Mouse (Mus musculus) c-Kit-positive CD71-positive TER-119-positive erythroid progenitor cells, embryonic 14.5 days (primary cell): ENCODE results near the gene Chl1.
A peak's percentile ranks its signal among the peaks of the same experiment; 100 is the strongest.

Source experiments
- DNase-seq: peaks from one replicate; pipeline ENCODE4 v3.0.0-alpha.2; 2013; ENCODE audit warnings: low spot score

The Chl1 gene

GRCm38 (mm10) chr6:103665677-103666316 lies 155.4 kb downstream of the Chl1 start:
- no peak for DNase-seq

GRCm38 (mm10) chr6:103673111-103673510 lies 162.7 kb downstream of the Chl1 start:
- DNase-seq = no peak

DNA sequence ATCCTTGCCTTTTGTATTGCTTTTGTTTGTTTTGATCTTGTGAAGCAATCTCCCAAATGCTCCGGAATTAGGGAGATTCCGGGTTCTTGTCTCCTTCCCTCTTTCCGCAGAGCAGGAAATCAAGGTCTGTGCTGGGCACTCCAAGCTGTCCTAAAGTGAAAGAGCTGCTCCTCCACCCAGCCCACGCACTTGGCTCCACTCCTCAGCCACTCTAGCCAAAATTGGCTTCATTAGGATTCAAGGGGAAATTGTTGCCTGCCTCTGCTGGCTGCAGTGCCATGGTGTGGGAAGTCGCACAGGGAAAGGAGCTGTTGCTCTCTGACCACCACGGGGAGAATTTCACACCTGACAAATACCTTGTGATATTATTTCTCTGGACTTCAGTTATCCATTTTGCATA lies 163.9 kb downstream of the Chl1 start:
- DNase-seq = no peak

- DNase-seq = no peak
Observed at GRCm38 (mm10) chr6:103675145-103675544, 164.8 kb downstream of the Chl1 start.

DNA sequence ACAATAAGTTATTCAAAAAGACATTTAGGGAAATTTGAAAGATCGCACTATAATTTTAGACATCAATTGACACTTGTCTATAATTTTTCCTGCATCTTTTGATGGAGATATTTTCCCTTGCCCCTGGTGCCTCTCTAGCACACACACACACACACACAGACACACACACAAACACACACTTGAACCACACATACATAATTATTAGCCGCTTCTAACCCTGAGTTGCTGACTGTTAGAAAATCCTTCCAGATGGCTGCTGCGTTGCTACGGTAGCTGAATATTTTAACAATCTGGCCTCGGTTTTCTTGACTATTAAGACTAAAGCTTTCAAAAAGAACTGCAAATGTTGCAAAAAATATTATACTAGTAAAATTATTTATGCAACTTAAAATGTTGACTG lies 166.3 kb downstream of the Chl1 start:
- no peak for DNase-seq

DNA sequence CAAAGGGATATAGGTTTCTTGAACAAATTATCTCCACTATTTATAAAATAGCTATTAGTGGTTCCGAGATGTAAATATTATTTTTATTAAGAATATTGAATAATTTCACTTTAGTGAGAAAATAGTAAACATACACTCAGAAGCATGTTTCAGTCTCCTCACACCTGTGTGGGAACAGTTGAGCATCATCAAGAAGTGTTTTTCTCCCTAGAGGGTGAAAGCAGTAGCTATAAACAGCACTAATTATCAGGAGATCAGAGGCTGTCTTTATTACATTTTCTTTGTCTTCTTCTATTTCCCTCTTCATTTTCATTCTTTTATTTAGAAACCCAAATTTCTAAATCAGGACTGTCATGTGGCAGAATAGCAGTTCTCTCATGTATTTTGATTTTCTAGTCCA lies 166.7 kb downstream of the Chl1 start:
- DNase-seq = no peak

GRCm38 (mm10) chr6:103682854-103683574 lies 172.6 kb downstream of the Chl1 start:
- DNase-seq = peak; percentile 30

DNA sequence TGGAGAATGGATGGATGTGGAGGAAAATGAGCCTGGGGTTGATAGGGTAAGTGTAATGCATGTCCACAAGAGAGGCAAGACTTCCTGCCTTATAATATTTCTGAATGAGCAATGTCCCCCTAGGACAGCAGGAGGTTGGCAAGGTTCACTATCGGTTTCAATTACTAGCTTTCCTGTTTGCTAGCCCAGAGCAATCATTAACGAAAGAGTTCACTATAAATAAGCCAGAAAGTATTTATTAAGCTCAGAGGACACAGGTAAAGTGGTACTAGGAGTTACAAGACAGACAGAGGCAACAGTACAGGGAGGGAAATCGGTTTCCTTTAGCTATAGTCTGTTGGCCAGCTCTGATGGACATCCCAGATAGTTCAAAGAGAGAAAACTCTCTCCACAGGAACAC lies 182.1 kb downstream of the Chl1 start:
- no peak for DNase-seq

- DNase-seq = peak; percentile 34
Observed at GRCm38 (mm10) chr6:103697349-103698028, 187.1 kb downstream of the Chl1 start.

DNA sequence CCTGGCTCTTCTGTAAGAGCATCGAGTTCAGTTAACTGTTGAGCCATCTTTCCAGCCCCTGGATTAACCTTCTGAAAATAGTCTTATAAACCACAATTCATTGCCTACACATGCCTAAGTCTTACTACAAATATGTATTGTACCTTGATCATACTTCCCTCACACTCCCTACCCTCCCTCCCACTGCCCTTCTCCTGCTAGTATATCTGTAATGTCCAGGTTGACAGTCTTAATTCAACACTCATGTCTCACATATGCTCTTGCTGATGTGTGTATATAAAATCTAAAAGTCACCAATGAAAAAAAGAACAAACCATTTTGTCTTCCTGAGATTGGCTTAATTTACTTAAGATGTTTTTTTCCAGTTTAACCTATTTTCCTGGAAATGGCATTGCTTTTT lies 189.1 kb downstream of the Chl1 start:
- DNase-seq = no peak

DNA sequence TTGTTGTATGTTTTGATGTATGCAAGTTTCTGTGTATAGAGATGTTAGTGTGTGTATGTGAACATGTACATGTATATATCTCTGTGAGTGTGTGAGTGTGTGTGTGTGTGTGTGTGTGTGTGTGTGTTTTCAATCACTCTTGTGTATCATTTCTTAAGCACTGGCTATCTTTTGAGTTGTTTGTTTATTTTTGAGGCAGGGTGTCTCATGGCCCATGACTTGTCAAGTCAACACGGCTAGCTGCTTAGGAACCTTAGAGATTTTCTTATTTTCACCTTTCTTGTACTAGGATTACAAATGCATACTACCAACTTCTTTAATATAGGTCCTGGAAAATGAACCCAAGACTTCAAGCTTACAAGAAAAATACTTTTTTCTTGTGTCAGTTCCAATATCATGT lies 189.5 kb downstream of the Chl1 start:
- no peak for DNase-seq

- DNase-seq = peak; percentile 59
Observed at GRCm38 (mm10) chr6:103700336-103700735, 189.9 kb downstream of the Chl1 start.

DNA sequence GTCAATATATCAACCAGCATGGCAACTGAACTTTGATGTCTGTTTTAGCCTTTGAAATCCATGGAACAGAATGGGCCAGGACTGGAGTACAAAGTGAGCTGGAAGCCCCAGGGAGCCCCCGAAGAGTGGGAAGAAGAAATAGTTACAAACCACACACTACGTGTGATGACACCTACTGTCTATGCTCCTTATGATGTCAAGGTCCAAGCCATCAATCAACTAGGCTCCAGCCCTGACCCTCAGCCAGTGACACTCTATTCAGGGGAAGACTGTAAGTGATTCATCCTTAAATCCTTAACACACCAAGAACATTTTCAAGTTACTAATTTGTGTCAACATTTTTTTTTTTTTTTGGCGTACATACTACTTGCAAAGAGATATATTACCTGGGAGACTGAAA lies 196.0 kb downstream of the Chl1 start:
- DNase-seq = no peak

- DNase-seq = peak; percentile 10
Observed at GRCm38 (mm10) chr6:103739291-103739690, 228.9 kb downstream of the Chl1 start.

DNA sequence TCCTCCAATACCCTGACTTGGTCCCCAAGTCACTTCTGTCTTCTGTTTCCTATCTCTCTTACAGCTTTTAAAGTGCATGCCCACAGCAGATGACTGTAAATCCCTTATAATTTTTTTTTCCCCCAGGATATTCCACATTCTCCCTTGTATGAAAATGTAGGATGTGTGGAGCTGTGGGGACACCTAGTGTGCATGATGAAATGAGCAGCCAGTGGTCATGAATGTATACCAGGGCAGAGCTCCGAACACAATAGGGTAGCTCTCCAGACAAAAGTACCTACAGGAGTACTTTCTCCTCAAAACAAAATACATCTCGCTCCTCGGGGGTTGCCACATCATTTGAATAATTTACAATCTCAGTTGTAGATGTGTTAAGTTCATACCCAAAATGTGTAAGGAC lies 232.4 kb downstream of the Chl1 start:
- no peak for DNase-seq

DNA sequence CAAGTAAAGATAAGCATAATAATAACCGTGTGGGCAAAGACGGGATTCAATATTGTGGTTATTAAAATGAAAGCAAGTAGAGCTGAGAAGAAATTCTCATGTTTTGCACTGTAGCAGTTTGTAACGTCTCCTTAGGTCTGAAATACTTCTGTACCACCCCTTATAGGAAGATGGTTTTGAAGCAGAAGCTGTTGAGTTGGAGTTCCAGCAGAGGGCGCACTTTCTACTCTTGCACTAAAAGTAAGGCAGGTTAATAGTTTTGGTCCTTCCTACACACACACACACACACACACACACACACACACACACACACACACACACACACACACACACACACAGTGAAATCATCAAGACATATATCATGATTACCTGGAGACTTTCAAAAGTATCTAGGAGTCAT lies 235.7 kb downstream of the Chl1 start:
- DNase-seq = peak; percentile 35

DNA sequence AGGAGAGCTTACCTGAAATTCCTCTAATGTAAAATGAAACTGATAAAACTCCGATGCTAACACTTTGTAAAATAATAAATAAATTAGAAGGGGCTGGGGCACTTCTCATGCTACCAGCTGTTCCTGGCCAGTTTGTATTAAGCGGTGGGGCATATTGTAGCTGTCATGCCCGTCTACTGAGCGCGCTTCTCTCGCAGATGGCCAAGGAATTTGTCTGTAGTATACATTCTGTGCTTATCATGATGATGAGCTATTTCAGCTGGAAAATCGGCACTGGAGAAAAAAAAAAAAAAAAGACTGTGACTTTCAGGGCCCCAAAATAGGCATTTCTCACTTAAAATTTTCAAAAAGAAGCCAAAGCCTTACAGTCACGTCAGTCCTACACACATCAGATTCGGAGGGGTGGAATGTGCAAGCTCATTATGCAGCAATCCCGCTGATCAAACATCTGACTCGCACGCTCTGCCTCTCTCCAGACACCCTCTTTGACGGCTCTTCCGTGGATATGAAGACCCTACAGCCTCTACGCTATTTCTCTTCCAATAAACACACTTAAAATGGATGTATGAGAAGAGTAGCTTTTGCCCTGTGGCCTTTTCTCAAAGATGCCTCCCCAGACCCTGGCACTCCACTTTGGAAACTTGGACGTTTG lies 238.9 kb downstream of the Chl1 start:
- DNase-seq = no peak

DNA sequence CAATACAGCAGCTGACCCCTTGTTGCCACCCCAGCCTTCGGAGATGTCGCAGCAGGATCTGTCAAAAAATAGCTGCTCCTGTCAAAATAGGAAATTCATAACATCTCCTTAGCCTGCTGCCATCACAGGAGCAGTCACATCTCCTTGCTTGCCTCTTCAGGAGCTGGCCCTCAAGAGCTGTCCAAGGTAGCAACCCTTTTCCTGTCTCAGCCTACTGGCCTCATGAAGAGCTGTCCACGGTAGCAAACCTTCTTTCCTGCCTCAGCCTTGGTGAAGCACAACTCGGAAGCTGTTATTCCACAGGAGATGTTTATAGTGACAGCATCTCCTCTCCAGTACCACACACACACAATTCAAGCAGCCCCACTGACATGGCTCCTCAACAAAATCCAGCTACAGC lies 243.5 kb downstream of the Chl1 start:
- no peak for DNase-seq

DNA sequence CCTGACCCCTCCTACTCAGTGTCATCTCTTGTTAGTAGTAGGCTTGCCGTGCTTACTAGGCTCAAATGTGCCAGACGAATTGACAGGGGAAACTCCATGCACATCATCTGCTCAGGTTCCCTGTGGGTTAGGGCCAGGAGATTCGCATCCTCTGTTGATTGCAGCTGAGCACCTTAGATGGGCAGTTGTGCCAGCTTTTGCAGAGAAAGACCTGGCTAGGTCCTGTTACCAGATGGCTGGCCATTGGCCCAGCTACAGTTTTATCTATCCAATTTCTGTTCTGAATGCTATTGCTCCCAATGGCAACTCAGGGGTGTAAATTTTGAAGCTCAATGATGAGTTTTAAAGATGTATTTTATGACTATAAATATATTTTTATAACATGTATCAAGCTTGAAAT lies 256.4 kb downstream of the Chl1 start:
- no peak for DNase-seq

DNA sequence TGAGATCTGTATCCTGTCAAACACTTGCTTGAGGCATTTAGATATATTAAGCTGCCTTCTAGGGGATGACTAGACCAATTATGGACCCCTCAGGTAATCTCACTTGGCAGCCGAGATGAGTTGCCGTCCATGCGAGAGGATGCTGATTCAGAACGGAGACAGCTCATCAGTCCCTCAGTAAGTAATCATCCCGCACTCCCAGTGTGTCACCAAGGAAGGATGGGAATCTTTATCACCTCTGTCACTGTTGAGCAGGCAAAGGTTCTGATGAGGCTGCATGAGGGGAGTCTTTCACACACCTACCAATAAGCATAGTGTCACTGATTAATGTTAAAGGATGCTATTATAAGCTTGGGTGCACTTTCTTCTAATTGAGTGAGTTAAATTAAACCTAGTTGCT lies 270.7 kb downstream of the Chl1 start:
- DNase-seq = no peak

- DNase-seq = no peak
Observed at GRCm38 (mm10) chr6:103791077-103791632, 280.8 kb downstream of the Chl1 start.

GRCm38 (mm10) chr6:103795241-103795640 lies 284.9 kb downstream of the Chl1 start:
- DNase-seq = no peak
